Mouse (Mus musculus) adipose tissue, adult 10 weeks (tissue): ENCODE measurements around the gene Gucy1a1. TPM values are rescaled to one million over a fixed set of nuclear protein-coding genes. Genes with fewer than 3 reads are reported as not detected.

Experiments
- polyA plus RNA-seq: library from polyadenylated mRNA; stranded (reverse); fragments of 350-450 nt; fragmentation: Illumina TruSeq; extraction: RNeasy Lipid Tissue Mini Kit (QIAGEN cat#74804); gene quantifications from one replicate; pipeline ENCODE4 v1.2.3, GENCODE M21; 2014; ENCODE audit warnings: low read depth, low replicate concordance

Gucy1a1 gene
- 14.6 TPM for polyA plus RNA-seq

DNA sequence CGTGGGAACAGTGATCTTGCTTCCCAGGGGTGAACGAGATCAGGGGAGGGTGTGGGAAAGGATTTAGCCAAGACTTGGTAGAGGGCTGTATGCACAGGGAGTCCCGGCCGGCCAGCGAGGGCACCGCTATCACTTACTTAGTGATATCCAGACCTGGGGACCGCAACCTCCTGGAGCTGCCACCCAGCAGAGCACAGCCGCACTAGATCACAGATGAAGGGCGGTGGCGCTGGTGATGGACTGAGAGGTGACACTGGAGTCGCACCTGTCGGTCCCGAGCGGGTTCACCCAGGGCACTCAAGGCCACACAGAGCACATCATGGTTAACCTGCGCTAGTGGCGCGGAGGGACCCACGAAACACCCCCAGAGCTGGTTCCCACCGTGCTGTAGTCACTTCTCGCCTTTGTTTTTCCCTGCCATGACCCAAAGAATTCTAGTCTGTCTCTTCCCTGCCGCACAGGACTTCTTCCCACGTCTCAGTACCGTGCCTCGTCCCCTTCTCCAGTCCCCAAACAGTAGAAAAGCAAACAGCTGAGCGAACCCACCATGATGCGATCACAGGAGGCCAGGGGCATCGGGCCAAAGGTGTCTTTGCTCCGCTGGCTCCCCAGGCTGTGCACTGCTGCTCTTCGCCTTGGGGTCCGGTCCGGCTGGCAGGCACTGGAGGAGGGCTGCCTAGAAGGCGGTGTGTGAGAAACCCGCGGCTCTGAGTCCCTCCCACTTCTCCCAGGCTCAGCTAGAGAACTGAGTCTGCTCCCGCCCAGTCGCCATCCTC, at the start of gene Gucy1a1:
Gene Gucy1a1 (minus strand): TSS at position 664 of the 776 bp plus-strand sequence.

GRCm38 (mm10) chr3:82074201-82074851, 71.3 kb downstream of the Gucy1a1 start, which contains the start of gene Gucy1b1:
Gucy1b1 (minus strand) TSS chr3:82074689.

Other genes starting within 250 kb of the Gucy1a1 start
- 40.5 TPM for gene Ctso, start 213.2 kb downstream of the Gucy1a1 start, polyA plus RNA-seq
- gene Tdo2, start 169.6 kb downstream of the Gucy1a1 start, polyA plus RNA-seq = 1.7 TPM
- gene Asic5, start 163.5 kb downstream of the Gucy1a1 start, polyA plus RNA-seq = not detected
- 6.1 TPM for gene Gucy1b1, start 71.1 kb downstream of the Gucy1a1 start, polyA plus RNA-seq
- gene Map9, start 212.3 kb upstream of the Gucy1a1 start, polyA plus RNA-seq = 6.9 TPM